Comparison of ENCODE assay signal across 8 mouse cellular contexts in genomic region chr14:30548965-30549776, GRCm38 (mm10). TPM values are rescaled to one million over a fixed set of nuclear protein-coding genes. Genes with fewer than 3 reads are reported as not detected.
DNase-seq lines count a peak whose midpoint lies in the region; ATAC-seq lines count a peak whose summit lies in the region.

No protein-coding gene starts in this region.

- peak; percentile 71 for ATAC-seq in common myeloid progenitor, adult 5-6 weeks (replicated peaks; ENCODE audit: low read depth, poor library complexity, severe bottlenecking)
- ATAC-seq in megakaryocyte progenitor cell, adult 5-6 weeks (replicated peaks; ENCODE audit: poor library complexity), result peak; percentile 68

- peak; percentile 95 for DNase-seq in ZHBTc4 (ENCODE audit: low read depth, low spot score)
- peak; percentile 96 to 97 for DNase-seq in gastrocnemius, adult 8-10 months (ENCODE audit: low spot score in 2 of 2)
- DNase-seq in induced T-regulatory cell, adult 2 months (ENCODE audit: low read depth), result peak; percentile 96
- peak; percentile 68 to 93 for DNase-seq in left cerebral cortex, adult 9 months (ENCODE audit: low spot score in 2 of 2)
- peak; percentile 94 for DNase-seq in right cerebral cortex, postnatal 14 days
- peak; percentile 95 to 96 for DNase-seq in urinary bladder, postnatal 36 days (ENCODE audit: low spot score in 2 of 2)

RNA-seq across cellular contexts. Expression of gene Tkt, which starts 1.0 kb away (rescaled TPM):
- 450 and 458 TPM in 2 replicates for total RNA-seq in common myeloid progenitor, adult 5-6 weeks (2017)
- 10 to 100 TPM in 3 of 4 experiments, 1 to 10 TPM in 1; 5.8 to 10.9 (median 10.6) TPM for total RNA-seq in gastrocnemius, adult 8-10 months (2022)
- 220 and 295 TPM in 2 replicates for total RNA-seq in megakaryocyte progenitor cell, adult 5-6 weeks (2015)
- total RNA-seq in megakaryocyte progenitor cell, adult 5-6 weeks (2017), result 788 and 880 TPM in 2 replicates

RNA-seq across cellular contexts. Expression of gene Cacna1d, which starts 57.9 kb away (rescaled TPM):
- 0.49 and 0.78 TPM in 2 replicates for total RNA-seq in common myeloid progenitor, adult 5-6 weeks (2017)
- total RNA-seq in gastrocnemius, adult 8-10 months (2022), result under 1 TPM in 3 of 4 experiments, not detected in 1; 0.05 to 0.19 (median 0.19) TPM
- 0.67 and 0.76 TPM in 2 replicates for total RNA-seq in megakaryocyte progenitor cell, adult 5-6 weeks (2015)
- 0.37 and 1.8 TPM in 2 replicates for total RNA-seq in megakaryocyte progenitor cell, adult 5-6 weeks (2017)

Comparison
In these comparisons a context has a peak if more than half of its experiments do, and no peak if none do; other contexts are left out.
1. Peak in every context shown above with its lines: DNase-seq and ATAC-seq.
2. RNA of gene Tkt, which starts 1.0 kb away (total RNA-seq): 220 to 880 TPM in megakaryocyte progenitor cell, adult 5-6 weeks and 450 to 458 TPM in common myeloid progenitor, adult 5-6 weeks; 5.8 to 10.9 TPM in gastrocnemius, adult 8-10 months; every median in the first group is over 10 times any median in the second.